In genomic region chr10:120140193-120140592, GRCm38 (mm10) we compare ENCODE assay signal across 20 mouse cellular contexts. TPM values are rescaled to one million over a fixed set of nuclear protein-coding genes. Genes with fewer than 3 reads are reported as not detected.
DNase-seq lines count a peak whose midpoint lies in the region; ATAC-seq and TF ChIP-seq lines count a peak whose summit lies in the region.
"Had no signal": no experiment of that assay in that cellular context is flagged by ENCODE, and none has a peak within 500 bp of the region (broad histone marks: within the 10 kb centered on the region; RNA-seq: fewer than 3 reads in every experiment).

No protein-coding gene starts in this region.

- peaks cover 0 to 2% of the 10 kb centered on the region in 2 experiments; a peak in 1 of 4 replicates for H3K36me3 ChIP-seq in MEL (ENCODE audit: control insufficient read depth in 1 of 2, insufficient read depth in 2 of 2, low read length in 2 of 2)
- H3K36me3 ChIP-seq: embryonic facial prominence, embryonic 15.5 days; forebrain, embryonic 10.5 days; heart, embryonic 15.5 days had no signal

- no peak for TF ChIP-seq POLR2A in MEL (IDR thresholded peaks at IDR 0.05; ENCODE audit: control insufficient read depth in 1 of 2, insufficient read depth in 1 of 2, low read depth in 1 of 2, low read length in 2 of 2, poor library complexity in 1 of 2)
- no peak for TF ChIP-seq POLR2A in bone marrow macrophage, adult 2 months (IDR thresholded peaks at IDR 0.05; ENCODE audit: borderline replicate concordance, low read depth, low read length)

- H3K4me1 ChIP-seq in MEL (ENCODE audit: control insufficient read depth in 1 of 2, insufficient read depth in 2 of 2, low read length in 2 of 2) = peaks cover 0 to 5% of the 10 kb centered on the region in 2 experiments; a peak in 2 of 4 replicates
- peaks cover 33% of the 10 kb centered on the region for H3K4me1 ChIP-seq in bone marrow macrophage, adult 2 months (ENCODE audit: control insufficient read depth, insufficient read depth, low read length)
- H3K4me1 ChIP-seq: embryonic facial prominence, embryonic 15.5 days; forebrain, embryonic 10.5 days; heart, embryonic 15.5 days had no signal

- H3K9me3 ChIP-seq in MEL (replicated peaks; ENCODE audit: insufficient read depth, low read length) = no peaks in the 10 kb centered on the region

- no peak overlapping the region for H3K27ac ChIP-seq in MEL (ENCODE audit: control insufficient read depth, low read depth, low read length)
- peak overlapping the region; percentile 95 for H3K27ac ChIP-seq in bone marrow macrophage, adult 2 months (ENCODE audit: insufficient read depth, low read depth, low read length)
- H3K27ac ChIP-seq: embryonic facial prominence, embryonic 15.5 days; forebrain, embryonic 10.5 days; heart, embryonic 15.5 days had no signal

- DNase-seq in MEL (ENCODE audit: low read depth, low spot score) = peak; percentile 72
- no peak for DNase-seq in urinary bladder, postnatal 4 days (ENCODE audit: low spot score in 2 of 2)
- DNase-seq in layer of hippocampus, postnatal 14 days (ENCODE audit: low spot score in 2 of 2) = no peak
- DNase-seq in kidney, adult 8-10 months = no peak
- DNase-seq: adrenal gland, postnatal 10 days; cerebellum, adult 2 months; cerebellum, postnatal 10 days; embryo, embryonic 11 days; gastrocnemius, postnatal 36 days; heart, adult 18-20 months; heart, postnatal 14 days had no signal

- H3K4me3 ChIP-seq in MEL (ENCODE audit: control insufficient read depth in 1 of 2, insufficient read depth in 1 of 2, low read depth in 2 of 2, low read length in 2 of 2) = peak overlapping the region; percentile 2 to 61; a peak in 3 of 4 replicates
- no peak overlapping the region; the same call in 1 of the 2 replicates for H3K4me3 ChIP-seq in bone marrow macrophage, adult 2 months (ENCODE audit: insufficient read depth, low read length)
- H3K4me3 ChIP-seq: embryonic facial prominence, embryonic 15.5 days; erythroblast, embryonic 14.5 days; forebrain, embryonic 10.5 days; heart, embryonic 15.5 days had no signal

- peak overlapping the region; percentile 26; the same call in 1 of the 2 replicates for H3K9ac ChIP-seq in MEL (ENCODE audit: control insufficient read depth, low read depth, low read length, poor library complexity, severe bottlenecking)
- H3K9ac ChIP-seq: embryonic facial prominence, embryonic 15.5 days; heart, embryonic 15.5 days had no signal

- peak; percentile 23 to 47; a peak in 3 of 4 replicates for ATAC-seq in hematopoietic stem cell, adult 5-6 weeks (replicated peaks in 1 of 2; ENCODE audit: insufficient read depth in 1 of 2, low FRiP score in 2 of 2, low TSS enrichment in 1 of 2, low read depth in 1 of 2, poor library complexity in 2 of 2, severe bottlenecking in 2 of 2)
- ATAC-seq: forebrain, embryonic 14.5 days; hindbrain, embryonic 16.5 days; inflammation-experienced regulatory T-cells, adult 6 months had no signal

- no peak for TF ChIP-seq EP300 in MEL (IDR thresholded peaks at IDR 0.05; ENCODE audit: low read depth in 1 of 2, low read length in 2 of 2)

- no peaks in the 10 kb centered on the region for H3K79me2 ChIP-seq in MEL (ENCODE audit: control insufficient read depth, insufficient read depth, low read length, poor library complexity)

- TF ChIP-seq CTCF in MEL (IDR thresholded peaks at IDR 0.05 in 2 of 3, conservative IDR thresholded peaks at IDR 0.05 in 1 of 3; ENCODE audit: control insufficient read depth in 1 of 3, insufficient read depth in 1 of 3, low read depth in 2 of 3, low read length in 3 of 3, poor library complexity in 1 of 3, severe bottlenecking in 1 of 3) = no peak
- no peak for TF ChIP-seq CTCF in bone marrow macrophage, adult 2 months (IDR thresholded peaks at IDR 0.05; ENCODE audit: low read depth, low read length)

- no peak for TF ChIP-seq RAD21 in MEL (IDR thresholded peaks at IDR 0.05; ENCODE audit: low read depth, low read length)

- H3K27me3 ChIP-seq in MEL (ENCODE audit: control insufficient read depth in 1 of 2, insufficient read depth in 2 of 2, low read length in 2 of 2) = no peaks in the 10 kb centered on the region
- H3K27me3 ChIP-seq: embryonic facial prominence, embryonic 15.5 days; heart, embryonic 15.5 days had no signal

TF ChIP-seq in MEL, 35 proteins besides CTCF, POLR2A, EP300 and RAD21:
- TF ChIP-seq POLR2AphosphoS2 (IDR thresholded peaks at IDR 0.05; ENCODE audit: low read length) (no peak), ZNF384 (IDR thresholded peaks at IDR 0.05; ENCODE audit: low read depth, low read length) (peak; percentile 60; the same call in 1 of the 2 replicates), TAL1 (IDR thresholded peaks at IDR 0.05; ENCODE audit: low read length) (no peak), KAT2A (conservative IDR thresholded peaks at IDR 0.05; ENCODE audit: low read depth, low read length) (no peak), MXI1 (IDR thresholded peaks at IDR 0.05; ENCODE audit: low read depth, low read length) (0 out of 2 replicates have a peak, but pooled peaks have one; percentile 42), BHLHE40 (IDR thresholded peaks at IDR 0.05; ENCODE audit: borderline replicate concordance, low read depth, low read length) (no peak), MYC (IDR thresholded peaks at IDR 0.05; ENCODE audit: low read depth, low read length) (no peak)

RNA-seq across cellular contexts. Expression of gene Helb, which starts 27.4 kb away (rescaled TPM):
- 10.2 and 12.8 TPM in 2 replicates for total RNA-seq in MEL (2012; rRNA removed)
- polyA plus RNA-seq in MEL (2012; ENCODE audit: insufficient read depth in 1 of 2, insufficient read length in 2 of 2, low read depth in 1 of 2, low replicate concordance in 2 of 2, missing spikeins in 1 of 2) = 10 to 100 TPM; 18.5 to 78.3 TPM
- 22.9 and 28.3 TPM in 2 replicates for polyA plus RNA-seq in bone marrow macrophage, adult 2 months (2012; ENCODE audit: insufficient read depth, insufficient read length, missing spikeins)
- total RNA-seq in hematopoietic stem cell, adult 5-6 weeks (2017) = 26.8 and 31.9 TPM in 2 replicates
- 1 to 10 TPM; 3.8 to 4.6 TPM for total RNA-seq in layer of hippocampus, postnatal 14 days (2021)
